Mouse (Mus musculus) CH12.LX (cell line): ENCODE data around the gene Abhd14a. TPM values are rescaled to one million over a fixed set of nuclear protein-coding genes. Genes with fewer than 3 reads are reported as not detected.

Experiments
- DNase-seq: peaks from one replicate; pipeline ENCODE4 v3.0.0-alpha.2; 2013; ENCODE audit errors: extremely low read depth
- H3K27ac ChIP-seq: 2 replicates; pipeline ENCODE4 v1.5.1; 2012; ENCODE audit warnings: low read depth, mild to moderate bottlenecking, control low read depth, moderate library complexity; ENCODE audit not compliant: insufficient read depth
- H3K27me3 ChIP-seq: replicated peaks from 2 replicates; pipeline ENCODE3; 2012; ENCODE audit warnings: inconsistent platforms
- H3K36me3 ChIP-seq, 2 experiments: replicated peaks in 1 of 2; 2 replicates each; pipeline versions ENCODE3 to v1.6.1; 2012; ENCODE audit warnings: inconsistent platforms in 1 of 2, low read length in 1 of 2, mild to moderate bottlenecking in 1 of 2, mixed read lengths in 1 of 2, moderate library complexity in 1 of 2; ENCODE audit not compliant: control insufficient read depth in 1 of 2, insufficient read depth in 1 of 2
- H3K4me1 ChIP-seq, 2 experiments: 2 replicates each; pipeline ENCODE4 v1.6.1; 2012; ENCODE audit warnings: inconsistent platforms in 1 of 2, moderate library complexity in 1 of 2; ENCODE audit not compliant: insufficient read depth in 2 of 2, control insufficient read depth in 1 of 2
- H3K4me2 ChIP-seq: 2 replicates; pipeline ENCODE4 v1.6.1; 2012; ENCODE audit warnings: low read depth, mild to moderate bottlenecking, control low read depth; ENCODE audit not compliant: poor library complexity, insufficient read depth, severe bottlenecking
- H3K4me3 ChIP-seq, 3 experiments: fragments of 150-350 bp in 1 of 3; sonication (generic) in 1 of 3; replicated peaks in 1 of 3; 2 replicates each; pipeline versions ENCODE3 to v1.5.1; 2011 to 2012; ENCODE audit warnings: low read depth in 2 of 3, low read length in 2 of 3, mild to moderate bottlenecking in 2 of 3, moderate library complexity in 2 of 3, control low read depth in 1 of 3, improper control_type of control experiment in 1 of 3, inconsistent platforms in 1 of 3, mixed read lengths in 1 of 3; ENCODE audit not compliant: poor library complexity in 1 of 3
- H3K79me2 ChIP-seq: replicated peaks from 2 replicates; pipeline ENCODE4 v1.6.1; 2012; ENCODE audit warnings: mild to moderate bottlenecking, moderate library complexity; ENCODE audit not compliant: control insufficient read depth, poor library complexity, insufficient read depth, severe bottlenecking; ENCODE audit errors: extremely low read depth
- H3K9ac ChIP-seq: 2 replicates; pipeline ENCODE4 v1.6.1; 2012; ENCODE audit warnings: low read depth, mild to moderate bottlenecking, control low read depth, moderate library complexity; ENCODE audit not compliant: insufficient read depth
- H3K9me3 ChIP-seq: replicated peaks from 2 replicates; pipeline ENCODE3; 2012; ENCODE audit warnings: low read length, inconsistent platforms, mixed read lengths
- BHLHE40 ChIP-seq: IDR thresholded peaks from 2 replicates; pipeline ENCODE4 v1.6.1; 2011; ENCODE audit warnings: mild to moderate bottlenecking, low read depth, low read length, improper control_type of control experiment
- CHD1 ChIP-seq: IDR thresholded peaks from 2 replicates; pipeline ENCODE4 v1.6.1; 2012; ENCODE audit warnings: low read depth, low read length, improper control_type of control experiment, inconsistent platforms
- CHD2 ChIP-seq: IDR thresholded peaks from 2 replicates; pipeline ENCODE4 v1.6.1; 2011; ENCODE audit warnings: low read length, improper control_type of control experiment
- CTCF ChIP-seq, 2 experiments: IDR thresholded peaks in 1 of 2; conservative IDR thresholded peaks in 1 of 2; 2 replicates each; pipeline ENCODE4 v1.5.1; 2011 to 2012; ENCODE audit warnings: low read depth in 2 of 2, low read length in 2 of 2, improper control_type of control experiment in 1 of 2, inconsistent platforms in 1 of 2, mild to moderate bottlenecking in 1 of 2, moderate library complexity in 1 of 2
- E2F4 ChIP-seq: IDR thresholded peaks from 2 replicates; pipeline ENCODE4 v1.6.1; 2011; ENCODE audit warnings: low read depth, low read length, improper control_type of control experiment; ENCODE audit not compliant: insufficient replicate concordance
- ELF1 ChIP-seq: IDR thresholded peaks from 2 replicates; pipeline ENCODE4 v1.6.1; 2014; ENCODE audit warnings: low read depth, mild to moderate bottlenecking, inconsistent platforms, low read length, improper control_type of control experiment
- EP300 ChIP-seq: IDR thresholded peaks from 2 replicates; pipeline ENCODE4 v1.6.1; 2011; ENCODE audit warnings: low read length, improper control_type of control experiment
- ETS1 ChIP-seq: conservative IDR thresholded peaks from 2 replicates; pipeline ENCODE4 v1.6.1; 2012; ENCODE audit warnings: low read depth, mild to moderate bottlenecking, inconsistent platforms, low read length, improper control_type of control experiment, moderate library complexity
- GABPA ChIP-seq: IDR thresholded peaks from 2 replicates; pipeline ENCODE4 v1.6.1; 2012; ENCODE audit warnings: low read depth, low read length, improper control_type of control experiment, inconsistent platforms; ENCODE audit not compliant: insufficient replicate concordance
- HCFC1 ChIP-seq: IDR thresholded peaks from 2 replicates; pipeline ENCODE4 v1.6.1; 2012; ENCODE audit warnings: low read depth, mild to moderate bottlenecking, inconsistent platforms, low read length, improper control_type of control experiment
- IRF4 ChIP-seq: IDR thresholded peaks from 2 replicates; pipeline ENCODE4 v1.6.1; 2014; ENCODE audit warnings: low read depth, mild to moderate bottlenecking, inconsistent platforms, low read length, improper control_type of control experiment
- JUN ChIP-seq: IDR thresholded peaks from 2 replicates; pipeline ENCODE4 v1.6.1; 2011; ENCODE audit warnings: low read depth, mild to moderate bottlenecking, low read length, improper control_type of control experiment, moderate library complexity; ENCODE audit not compliant: insufficient read depth
- JUND ChIP-seq: conservative IDR thresholded peaks from 2 replicates; pipeline ENCODE4 v1.6.1; 2011; ENCODE audit warnings: low read depth, low read length, improper control_type of control experiment
- KAT2A ChIP-seq: IDR thresholded peaks from 2 replicates; pipeline ENCODE4 v1.6.1; 2012; ENCODE audit warnings: low read length, improper control_type of control experiment, inconsistent platforms; ENCODE audit not compliant: insufficient replicate concordance
- MAFK ChIP-seq: IDR thresholded peaks from 2 replicates; pipeline ENCODE4 v1.6.1; 2011; ENCODE audit warnings: low read length, improper control_type of control experiment; ENCODE audit not compliant: insufficient replicate concordance
- MAX ChIP-seq: IDR thresholded peaks from 2 replicates; pipeline ENCODE4 v1.6.1; 2011; ENCODE audit warnings: low read length, improper control_type of control experiment
- MAZ ChIP-seq: IDR thresholded peaks from 2 replicates; pipeline ENCODE4 v1.6.1; 2012; ENCODE audit warnings: low read depth, mild to moderate bottlenecking, inconsistent platforms, low read length, improper control_type of control experiment, moderate library complexity
- MEF2A ChIP-seq: IDR thresholded peaks from 2 replicates; pipeline ENCODE4 v1.6.1; 2014; ENCODE audit warnings: low read depth, mild to moderate bottlenecking, inconsistent platforms, low read length, improper control_type of control experiment, borderline replicate concordance
- MXI1 ChIP-seq: IDR thresholded peaks from 2 replicates; pipeline ENCODE4 v1.6.1; 2011; ENCODE audit warnings: mild to moderate bottlenecking, low read depth, low read length, improper control_type of control experiment
- MYC ChIP-seq: IDR thresholded peaks from 2 replicates; pipeline ENCODE4 v1.6.1; 2011; ENCODE audit warnings: low read depth, mild to moderate bottlenecking, improper control_type of control experiment, low read length
- NELFE ChIP-seq: IDR thresholded peaks from 2 replicates; pipeline ENCODE4 v1.6.1; 2011; ENCODE audit warnings: low read depth, low read length, improper control_type of control experiment
- NRF1 ChIP-seq: IDR thresholded peaks from 2 replicates; pipeline ENCODE4 v1.6.1; 2014; ENCODE audit warnings: low read depth, mild to moderate bottlenecking, inconsistent platforms, low read length, improper control_type of control experiment, moderate library complexity
- PAX5 ChIP-seq: IDR thresholded peaks from 2 replicates; pipeline ENCODE4 v1.6.1; 2012; ENCODE audit warnings: low read length, inconsistent platforms, mixed read lengths
- POLR2A ChIP-seq: IDR thresholded peaks from 2 replicates; pipeline ENCODE4 v1.6.1; 2011; ENCODE audit warnings: low read depth, mild to moderate bottlenecking, improper control_type of control experiment, low read length
- POLR2AphosphoS2 ChIP-seq: IDR thresholded peaks from 2 replicates; pipeline ENCODE4 v1.6.1; 2011; ENCODE audit warnings: low read depth, low read length, improper control_type of control experiment
- RAD21 ChIP-seq: IDR thresholded peaks from 2 replicates; pipeline ENCODE4 v1.6.1; 2011; ENCODE audit warnings: low read depth, mild to moderate bottlenecking, low read length, improper control_type of control experiment, moderate library complexity
- RCOR1 ChIP-seq: conservative IDR thresholded peaks from 2 replicates; pipeline ENCODE4 v1.6.1; 2012; ENCODE audit warnings: low read depth, mild to moderate bottlenecking, inconsistent platforms, low read length, improper control_type of control experiment
- SIN3A ChIP-seq: IDR thresholded peaks from 2 replicates; pipeline ENCODE4 v1.6.1; 2012; ENCODE audit warnings: low read length, improper control_type of control experiment, inconsistent platforms
- SMC3 ChIP-seq: IDR thresholded peaks from 2 replicates; pipeline ENCODE4 v1.6.1; 2011; ENCODE audit warnings: low read depth, low read length, improper control_type of control experiment
- TBP ChIP-seq: conservative IDR thresholded peaks from 2 replicates; pipeline ENCODE4 v1.6.1; 2011; ENCODE audit warnings: low read depth, low read length, improper control_type of control experiment
- TCF12 ChIP-seq: IDR thresholded peaks from 2 replicates; pipeline ENCODE4 v1.6.1; 2014; ENCODE audit warnings: low read depth, mild to moderate bottlenecking, inconsistent platforms, low read length, improper control_type of control experiment
- UBTF ChIP-seq: IDR thresholded peaks from 2 replicates; pipeline ENCODE4 v1.6.1; 2012; ENCODE audit warnings: low read depth, mild to moderate bottlenecking, inconsistent platforms, low read length, improper control_type of control experiment, moderate library complexity
- USF1 ChIP-seq: IDR thresholded peaks from 2 replicates; pipeline ENCODE4 v1.6.1; 2014; ENCODE audit warnings: low read depth, mild to moderate bottlenecking, inconsistent platforms, low read length, improper control_type of control experiment
- USF2 ChIP-seq: conservative IDR thresholded peaks from 2 replicates; pipeline ENCODE4 v1.6.1; 2011; ENCODE audit warnings: low read depth, low read length, improper control_type of control experiment
- ZC3H11A ChIP-seq: IDR thresholded peaks from 2 replicates; pipeline ENCODE4 v1.6.1; 2012; ENCODE audit warnings: low read depth, mild to moderate bottlenecking, inconsistent platforms, low read length, improper control_type of control experiment
- ZKSCAN1 ChIP-seq: IDR thresholded peaks from 2 replicates; pipeline ENCODE4 v1.6.1; 2012; ENCODE audit warnings: low read depth, inconsistent platforms, low read length, improper control_type of control experiment, borderline replicate concordance
- ZMIZ1 ChIP-seq: IDR thresholded peaks from 2 replicates; pipeline ENCODE4 v1.6.1; 2012; ENCODE audit warnings: low read depth, mild to moderate bottlenecking, inconsistent platforms, low read length, improper control_type of control experiment
- ZNF384 ChIP-seq: IDR thresholded peaks from 2 replicates; pipeline ENCODE4 v1.6.1; 2012; ENCODE audit warnings: low read depth, low read length, improper control_type of control experiment, inconsistent platforms
- dilution Hi-C: fragments of 300-500 bp; cut with MboI; formaldehyde crosslinking; loops from 2 replicates; pipeline ENCODE4 v1.14.3; 2020; ENCODE audit warnings: low sequenced_read_pairs; ENCODE audit not compliant: extremely low pct_unique_long_range_greater_than_20kb, extremely low pct_ligation_motif_present
- in situ Hi-C: fragments of 300-500 bp; cut with MboI; formaldehyde crosslinking; loops from 3 replicates; pipeline ENCODE4 v1.14.3; 2019; ENCODE audit warnings: low sequenced_read_pairs, low pct_ligation_motif_present, low pct_unique_long_range_greater_than_20kb, mixed read lengths
- polyA plus RNA-seq: library from polyadenylated mRNA; unstranded; fragments of >175 nt; gene quantifications from 2 replicates; pipeline ENCODE4 v1.2.1, GENCODE M21; 2012; ENCODE audit warnings: low read depth; ENCODE audit not compliant: insufficient read length
- total RNA-seq, 2 experiments: library from RNA; depleted of rRNA; stranded (reverse); fragments of 300-350 nt in 1 of 2; fragments of >200 nt in 1 of 2; gene quantifications; 2 replicates each; pipeline ENCODE4 v1.2.3; 2012 to 2014

The Abhd14a gene
- total RNA-seq (2012; rRNA removed) (20.4 and 20.6 TPM in 2 replicates), total RNA-seq (2014; rRNA removed) (15.6 and 18.2 TPM in 2 replicates), polyA plus RNA-seq (23.3 and 26.6 TPM in 2 replicates)

DNA sequence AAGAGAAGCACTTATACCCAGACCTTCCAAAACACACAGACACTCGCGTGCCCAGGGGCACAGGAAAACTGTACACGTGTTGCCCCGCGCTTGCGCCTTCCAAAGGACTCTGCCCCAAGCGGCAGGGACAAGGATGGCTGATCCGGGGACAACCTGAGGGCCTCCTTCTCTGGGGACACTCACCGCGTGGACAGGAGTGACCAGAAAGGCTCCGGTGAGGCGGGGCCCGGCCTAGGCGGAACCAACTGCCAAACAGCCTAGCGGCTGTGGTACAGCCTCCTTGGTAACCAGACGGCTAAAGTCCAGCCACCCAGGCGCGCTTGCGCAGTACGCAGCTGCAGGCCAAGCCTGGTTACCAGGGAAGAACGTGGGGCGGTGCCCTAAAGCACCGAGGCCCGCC lies at the start of gene Abhd14a, which contains the start of gene Abhd14b:
Gene Abhd14a (minus strand): TSS at position 331 of the 400 bp plus-strand sequence.
Gene Abhd14b (plus strand): TSS at position 112 of the 400 bp plus-strand sequence.
- Histone ChIP-seq H3K9ac (peak within 1 kb of the TSS; percentile 82), H3K4me3 (peak within 1 kb of the TSS; percentile 62 to 74 (median 74)), H3K27me3 (no peaks in the 10 kb centered on the region), H3K79me2 (no peaks in the 10 kb centered on the region), H3K36me3 (peaks cover 0 to 41% of the 10 kb centered on the region in 2 experiments), H3K9me3 (no peaks in the 10 kb centered on the region), H3K4me1 (peaks cover 3 to 36% of the 10 kb centered on the region in 2 experiments), H3K27ac (no peak within 1 kb of the TSS; the same call in 1 of the 2 replicates), H3K4me2 (peak within 1 kb of the TSS; percentile 95)
- TF ChIP-seq CHD2 (no peak), MAFK (no peak), RAD21 (no peak), JUN (no peak), IRF4 (no peak), CHD1 (no peak), EP300 (no peak), ZKSCAN1 (no peak), MYC (peak; percentile 86), ZMIZ1 (0 out of 2 replicates have a peak, but pooled peaks have one; percentile 61), GABPA (no peak), MEF2A (no peak; the same call in 1 of the 2 replicates), UBTF (no peak), USF2 (no peak), POLR2A (peak; percentile 72), KAT2A (no peak), POLR2AphosphoS2 (no peak), TBP (no peak), TCF12 (no peak), NRF1 (peak; percentile 89), ELF1 (peak; percentile 61), BHLHE40 (peak; percentile 92), E2F4 (no peak), USF1 (peak; percentile 31), ZNF384 (no peak), SMC3 (no peak), ZC3H11A (no peak), HCFC1 (no peak), MAZ (no peak), SIN3A (peak; percentile 32; the same call in 1 of the 2 replicates), JUND (no peak), ETS1 (no peak), PAX5 (no peak), NELFE (no peak), MXI1 (peak; percentile 96), MAX (peak; percentile 78), RCOR1 (no peak), CTCF (conservative IDR thresholded peaks at IDR 0.05 in 1 of 2, IDR thresholded peaks at IDR 0.05 in 1 of 2; ENCODE audit: low read depth in 2 of 2, low read length in 2 of 2) (peak in 1 of 2 experiments; percentile 27; a peak in 1 of 4 replicates)
- dilution Hi-C loops (no loop called here), in situ Hi-C loops (no loop called here)
- peak; percentile 78 for DNase-seq
